Mouse (Mus musculus): ENCODE data around the gene Xrcc1. TPM values are rescaled to one million over a fixed set of nuclear protein-coding genes. Genes with fewer than 3 reads are reported as not detected.
"Not testable (repeated sequence)": the region's sequence is repeated elsewhere in the genome, so short reads cannot be mapped to it uniquely, and the experiment has no call there.

Gene Xrcc1
- polyA plus RNA-seq, 1 experiment from 2014 or later: 106 TPM

GRCm38 (mm10) chr7:24516319-24516718 is 29.8 kb upstream of the Xrcc1 start:
- 57% methylated on average over 8 of the region's 8 CpGs for WGBS
- not testable (repeated sequence) for H3K27ac ChIP-seq

GRCm38 (mm10) chr7:24517077-24517476 is 29.0 kb upstream of the Xrcc1 start:
- Histone ChIP-seq H3K9me3 (no peaks in the 10 kb centered on the region), H3K27me3 (ENCODE audit: insufficient read depth, poor library complexity, severe bottlenecking) (no peaks in the 10 kb centered on the region), H3K4me1 (no peaks in the 10 kb centered on the region), H3K36me3 (peaks cover 42% of the 10 kb centered on the region), H3K4me3 (no peak overlapping the region), H3K27ac (no peak overlapping the region)
- 47% methylated on average over 5 of the region's 5 CpGs for WGBS
- DNase-seq (ENCODE audit: low spot score): no peak

More at GRCm38 (mm10) chr7:24516319-24516718, 29.8 kb upstream of the Xrcc1 start:
- not testable (repeated sequence) for H3K27me3 ChIP-seq (ENCODE audit: insufficient read depth, poor library complexity, severe bottlenecking); H3K4me1 ChIP-seq; DNase-seq (ENCODE audit: low spot score); H3K4me3 ChIP-seq; H3K9me3 ChIP-seq
- peaks cover 48% of the 10 kb centered on the region for H3K36me3 ChIP-seq

DNA sequence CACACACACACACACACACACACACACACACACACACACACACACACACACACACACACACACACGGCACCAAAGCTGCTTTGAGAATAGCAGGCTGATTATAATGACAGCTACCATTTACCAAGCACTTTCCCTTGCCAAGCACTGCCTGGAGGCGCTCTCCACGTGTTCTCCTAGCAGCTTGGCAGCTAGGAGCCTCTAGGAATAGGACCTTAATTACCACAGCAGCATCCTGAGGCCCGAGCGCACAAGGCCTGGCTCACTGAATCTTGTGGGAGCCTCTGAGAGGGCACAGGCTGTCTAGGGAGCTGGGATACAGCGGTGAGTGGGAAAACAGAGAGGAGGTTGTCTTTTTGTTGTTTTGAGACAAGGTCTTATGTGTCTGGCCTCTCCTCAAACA is 28.4 kb upstream of the Xrcc1 start:
- Histone ChIP-seq H3K36me3 (peaks cover 38% of the 10 kb centered on the region), H3K27ac (no peak overlapping the region), H3K4me1 (no peaks in the 10 kb centered on the region), H3K4me3 (no peak overlapping the region), H3K27me3 (ENCODE audit: insufficient read depth, poor library complexity, severe bottlenecking) (no peaks in the 10 kb centered on the region), H3K9me3 (no peaks in the 10 kb centered on the region)
- 59% methylated on average over 6 of the region's 6 CpGs for WGBS
- DNase-seq (ENCODE audit: low spot score): no peak

- no peak for DNase-seq (ENCODE audit: low spot score)
- 60% methylated on average over 3 of the region's 3 CpGs for WGBS
- Histone ChIP-seq H3K27ac (no peak overlapping the region), H3K9me3 (no peaks in the 10 kb centered on the region), H3K36me3 (peaks cover 31% of the 10 kb centered on the region), H3K27me3 (ENCODE audit: insufficient read depth, poor library complexity, severe bottlenecking) (no peaks in the 10 kb centered on the region), H3K4me3 (no peak overlapping the region), H3K4me1 (no peaks in the 10 kb centered on the region)
Observed at GRCm38 (mm10) chr7:24519130-24519529, 27.0 kb upstream of the Xrcc1 start.

DNA sequence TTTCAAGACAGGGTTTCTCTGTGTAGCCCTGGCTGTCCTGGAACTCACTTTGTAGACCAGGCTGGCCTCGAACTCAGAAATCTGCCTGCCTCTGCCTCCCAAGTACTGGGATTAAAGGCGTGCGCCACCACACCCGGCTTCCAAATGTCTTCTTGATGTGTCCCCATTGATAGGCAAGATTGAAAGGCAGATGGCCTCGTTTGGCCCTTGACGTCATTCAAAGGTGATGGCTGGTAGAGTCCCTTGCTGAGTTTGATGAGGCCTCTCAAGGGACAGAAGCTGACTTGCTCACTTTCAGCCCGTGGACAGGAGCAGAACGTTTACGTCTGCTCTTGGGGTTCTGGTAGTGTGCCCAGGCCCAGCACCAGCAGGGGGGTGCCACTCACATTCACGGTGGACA is 26.0 kb upstream of the Xrcc1 start:
- DNase-seq (ENCODE audit: low spot score); H3K4me1 ChIP-seq; H3K9me3 ChIP-seq; H3K27ac ChIP-seq; H3K27me3 ChIP-seq (ENCODE audit: insufficient read depth, poor library complexity, severe bottlenecking); H3K4me3 ChIP-seq: not testable (repeated sequence)
- peaks cover 24% of the 10 kb centered on the region for H3K36me3 ChIP-seq
- 88% methylated on average over 10 of the region's 10 CpGs for WGBS

DNA sequence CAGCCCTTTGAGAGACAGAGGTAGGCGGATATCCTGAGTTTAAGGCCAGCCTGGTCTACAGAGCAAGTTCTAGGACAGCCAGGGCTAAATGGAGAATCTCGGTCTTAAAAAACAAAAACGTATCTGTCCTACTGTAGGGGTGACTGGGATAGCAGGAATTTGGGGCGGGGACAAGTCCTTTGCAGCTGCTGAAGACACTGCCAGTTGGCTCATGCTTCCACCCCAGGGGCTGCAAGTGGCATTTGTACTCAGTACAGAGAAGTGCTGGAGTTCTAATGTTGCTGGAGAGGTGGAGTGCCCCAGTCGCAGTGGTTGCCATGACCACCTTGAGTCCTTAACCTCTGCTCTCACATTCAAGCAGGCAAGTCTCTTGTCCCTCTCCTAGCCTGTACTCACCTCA is 23.3 kb upstream of the Xrcc1 start:
- Histone ChIP-seq H3K9me3 (no peaks in the 10 kb centered on the region), H3K27ac (no peak overlapping the region), H3K4me1 (no peaks in the 10 kb centered on the region), H3K27me3 (ENCODE audit: insufficient read depth, poor library complexity, severe bottlenecking) (no peaks in the 10 kb centered on the region), H3K4me3 (no peak overlapping the region), H3K36me3 (0 out of 2 replicates have a peak, but pooled peaks cover 3% of the 10 kb centered on the region)
- 57% methylated on average over 5 of the region's 5 CpGs for WGBS
- DNase-seq (ENCODE audit: low spot score): no peak

DNA sequence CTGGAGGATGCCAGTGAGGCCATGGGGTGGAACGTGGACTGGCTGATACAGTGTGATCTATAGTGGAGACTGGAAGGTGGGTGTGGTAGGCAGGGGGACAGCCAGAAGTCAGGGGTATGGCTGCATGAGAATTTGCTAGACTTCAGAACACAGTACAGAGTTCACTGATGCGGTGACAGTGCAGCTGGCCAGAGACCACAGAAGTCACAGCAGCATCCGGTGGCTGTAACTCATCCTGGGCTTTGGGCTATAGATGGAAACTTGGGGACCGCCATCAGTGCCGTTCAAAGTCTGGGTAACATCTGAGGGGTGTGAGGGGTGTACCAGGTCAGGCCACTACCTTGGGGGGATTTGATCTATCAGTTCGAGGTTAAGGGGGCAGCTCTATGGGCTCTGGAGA is 22.4 kb upstream of the Xrcc1 start:
- Histone ChIP-seq H3K9me3 (no peaks in the 10 kb centered on the region), H3K4me1 (no peaks in the 10 kb centered on the region), H3K27ac (no peak overlapping the region), H3K27me3 (ENCODE audit: insufficient read depth, poor library complexity, severe bottlenecking) (no peaks in the 10 kb centered on the region), H3K4me3 (no peak overlapping the region), H3K36me3 (no peaks in the 10 kb centered on the region)
- no peak for DNase-seq (ENCODE audit: low spot score)
- 79% methylated on average over 6 of the region's 6 CpGs for WGBS

- no peaks in the 10 kb centered on the region for H3K27me3 ChIP-seq (ENCODE audit: insufficient read depth, poor library complexity, severe bottlenecking)
- H3K36me3 ChIP-seq: no peaks in the 10 kb centered on the region
- WGBS: 82% methylated on average over 6 of the region's 6 CpGs
- DNase-seq (ENCODE audit: low spot score): no peak
- no peaks in the 10 kb centered on the region for H3K9me3 ChIP-seq
- no peak overlapping the region for H3K27ac ChIP-seq
- H3K4me1 ChIP-seq: peaks cover 7% of the 10 kb centered on the region
- no peak overlapping the region for H3K4me3 ChIP-seq
Observed at GRCm38 (mm10) chr7:24524978-24525377, 21.1 kb upstream of the Xrcc1 start.

DNA sequence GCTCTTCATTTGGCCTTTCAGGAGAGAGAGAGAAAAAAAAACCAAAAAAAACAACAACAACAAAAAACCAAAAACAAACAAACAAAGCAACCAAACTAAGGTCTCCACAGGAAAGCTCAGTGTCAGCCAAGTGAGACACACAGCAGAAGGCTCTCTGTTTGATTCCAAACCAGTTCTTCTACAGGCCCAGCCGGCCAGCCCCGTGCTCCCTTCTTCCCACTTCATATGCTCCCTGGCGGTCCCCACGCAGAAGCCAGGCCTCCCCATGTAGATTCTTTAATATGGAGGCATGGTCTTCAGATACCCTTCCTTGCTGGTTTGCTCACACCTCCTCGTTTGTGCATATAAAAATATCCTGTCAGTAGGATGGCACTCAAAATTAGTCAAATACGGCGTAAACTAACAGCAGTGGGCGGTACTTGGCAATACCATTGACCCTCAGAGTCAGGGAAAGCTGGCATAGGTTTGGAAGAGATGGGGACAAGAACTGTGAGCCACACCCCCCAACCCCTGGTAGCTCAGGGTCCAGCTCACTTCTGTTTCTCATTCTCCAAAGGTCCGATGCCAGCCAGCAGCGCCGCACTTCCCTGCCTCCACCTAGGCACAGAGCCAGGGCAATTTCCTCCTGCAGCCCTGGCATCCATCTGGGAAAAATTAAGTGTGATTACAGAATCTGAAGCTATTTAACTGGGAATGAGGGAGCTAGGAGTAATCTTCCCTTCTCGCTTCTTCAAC is 20.2 kb upstream of the Xrcc1 start:
- Histone ChIP-seq H3K4me3 (no peak overlapping the region), H3K36me3 (no peaks in the 10 kb centered on the region), H3K9me3 (no peaks in the 10 kb centered on the region), H3K27me3 (ENCODE audit: insufficient read depth, poor library complexity, severe bottlenecking) (no peaks in the 10 kb centered on the region), H3K27ac (no peak overlapping the region), H3K4me1 (peaks cover 7% of the 10 kb centered on the region)
- 80% methylated on average over 12 of the region's 12 CpGs for WGBS
- DNase-seq (ENCODE audit: low spot score): no peak

GRCm38 (mm10) chr7:24528861-24529260 is 17.2 kb upstream of the Xrcc1 start:
- peaks cover 10% of the 10 kb centered on the region for H3K27me3 ChIP-seq (ENCODE audit: insufficient read depth, poor library complexity, severe bottlenecking)
- no peak overlapping the region for H3K27ac ChIP-seq
- WGBS: 92% methylated on average over 11 of the region's 11 CpGs
- peaks cover 12% of the 10 kb centered on the region for H3K36me3 ChIP-seq
- H3K4me3 ChIP-seq: no peak overlapping the region
- DNase-seq (ENCODE audit: low spot score): no peak
- no peaks in the 10 kb centered on the region for H3K9me3 ChIP-seq
- H3K4me1 ChIP-seq: peaks cover 18% of the 10 kb centered on the region

DNA sequence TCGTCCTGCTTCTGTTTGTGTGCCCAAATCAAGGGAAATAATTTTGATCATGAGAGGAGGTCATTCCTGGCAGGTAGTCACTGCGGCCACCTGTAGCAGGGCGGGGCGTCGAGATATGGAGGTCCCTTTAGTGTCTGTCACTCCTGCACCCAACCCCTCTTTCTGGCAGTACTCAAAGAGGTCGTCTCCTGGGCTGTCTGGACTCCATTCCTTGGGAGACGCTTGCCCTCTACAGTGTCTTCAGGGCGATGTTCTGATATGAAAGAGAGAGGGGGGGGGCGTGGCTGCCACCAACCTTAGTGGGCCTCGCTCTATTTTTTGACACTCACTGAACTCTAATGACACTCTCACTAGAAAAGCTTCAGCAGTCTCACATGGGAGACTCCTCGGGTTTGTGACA is 16.5 kb upstream of the Xrcc1 start:
- H3K4me1 ChIP-seq: peaks cover 23% of the 10 kb centered on the region
- peak overlapping the region; percentile 97 for H3K27ac ChIP-seq
- 52% methylated on average over 11 of the region's 11 CpGs for WGBS
- no peak for DNase-seq (ENCODE audit: low spot score)
- H3K36me3 ChIP-seq: peaks cover 17% of the 10 kb centered on the region
- H3K27me3 ChIP-seq (ENCODE audit: insufficient read depth, poor library complexity, severe bottlenecking): peaks cover 17% of the 10 kb centered on the region
- no peaks in the 10 kb centered on the region for H3K9me3 ChIP-seq
- H3K4me3 ChIP-seq: peak overlapping the region; percentile 75

DNA sequence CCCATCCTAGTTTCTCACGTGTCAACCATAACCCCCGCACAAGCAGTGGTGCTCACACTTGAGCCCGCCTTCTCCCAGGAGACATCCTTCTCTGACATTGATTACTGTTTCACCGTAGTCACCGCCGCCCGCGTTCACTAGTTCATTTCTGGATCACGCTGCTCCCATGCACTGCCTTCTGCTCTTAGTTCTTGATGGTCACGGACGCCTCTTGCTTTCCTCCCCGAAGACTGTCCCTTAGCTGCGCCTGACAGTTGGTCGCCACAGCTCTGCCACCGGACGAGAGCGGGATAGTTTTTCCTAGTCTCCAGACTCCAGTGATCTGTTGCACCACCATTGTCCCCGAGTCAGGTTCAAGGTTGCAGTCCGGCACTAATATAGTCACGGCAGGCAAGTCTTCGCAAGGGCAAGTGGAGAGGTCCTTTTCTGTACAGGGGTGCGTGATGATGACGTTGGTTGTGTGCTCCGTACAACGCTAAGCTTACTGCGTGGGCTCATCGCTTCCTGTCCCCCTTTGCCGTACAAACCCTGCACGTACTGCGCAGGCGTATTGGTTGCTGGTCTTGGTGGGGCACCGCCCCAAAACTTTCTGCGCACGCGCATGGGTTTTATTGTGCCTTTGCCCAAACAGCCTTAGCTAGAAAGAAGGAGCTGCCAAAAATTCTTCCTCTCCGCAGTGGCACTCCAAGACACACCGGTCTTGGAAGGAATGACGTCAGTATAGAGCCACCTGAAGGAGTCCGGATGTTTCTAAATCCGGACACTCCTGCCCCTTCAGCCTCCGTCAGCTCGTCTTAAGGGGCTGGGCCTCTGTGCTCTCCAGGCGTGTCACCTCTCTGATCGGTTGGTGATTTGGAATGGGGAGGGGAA is 15.8 kb upstream of the Xrcc1 start, which contains the start of gene Irgq:
TSS of gene Irgq (plus strand) at position 628 of the 870 bp plus-strand sequence.
- no peaks in the 10 kb centered on the region for H3K9me3 ChIP-seq
- peaks cover 23% of the 10 kb centered on the region for H3K4me1 ChIP-seq
- H3K27ac ChIP-seq: peak within 1 kb of the TSS; percentile 97
- H3K36me3 ChIP-seq: peaks cover 18% of the 10 kb centered on the region
- peak within 1 kb of the TSS; percentile 75 for H3K4me3 ChIP-seq
- H3K27me3 ChIP-seq (ENCODE audit: insufficient read depth, poor library complexity, severe bottlenecking): peaks cover 25% of the 10 kb centered on the region
- under 1% methylated on average over 44 of the region's 44 CpGs for WGBS
- peak; percentile 99 for DNase-seq (ENCODE audit: low spot score)

Measured in heart, embryonic 10.5 days (tissue).